Mouse (Mus musculus) adrenal gland, postnatal 25 days (tissue): ENCODE results near the gene Nap1l5. TPM values are rescaled to one million over a fixed set of nuclear protein-coding genes. Genes with fewer than 3 reads are reported as not detected.

Experiments used
- DNase-seq: peaks from one replicate; pipeline ENCODE4 v3.0.0; 2021; ENCODE audit warnings: mixed read lengths
- long read RNA-seq: library from polyadenylated mRNA; stranded (forward); transcript quantifications from one replicate; pipeline ENCODE4 v2.0.0, GENCODE M21; 2021
- total RNA-seq: library from RNA; stranded (reverse); gene quantifications from 2 replicates; pipeline ENCODE4 v1.2.3, GENCODE M21; 2021

Nap1l5 gene
- 33.5 TPM in 2 replicates for total RNA-seq
- long read RNA-seq, transcript Nap1l5-201 (1 exons, 1,844 nt), result major isoform, 37 of 41 reads
- long read RNA-seq, partial matches to known transcripts, result 0 of 41 reads
- long read RNA-seq, other reads (novel, unspliced or antisense), result 2 of 41 reads

GRCm38 (mm10) chr6:58906852-58907261, at the start of gene Nap1l5:
Nap1l5 (minus strand) TSS chr6:58907076.
- peak; percentile 24 for DNase-seq

DNA sequence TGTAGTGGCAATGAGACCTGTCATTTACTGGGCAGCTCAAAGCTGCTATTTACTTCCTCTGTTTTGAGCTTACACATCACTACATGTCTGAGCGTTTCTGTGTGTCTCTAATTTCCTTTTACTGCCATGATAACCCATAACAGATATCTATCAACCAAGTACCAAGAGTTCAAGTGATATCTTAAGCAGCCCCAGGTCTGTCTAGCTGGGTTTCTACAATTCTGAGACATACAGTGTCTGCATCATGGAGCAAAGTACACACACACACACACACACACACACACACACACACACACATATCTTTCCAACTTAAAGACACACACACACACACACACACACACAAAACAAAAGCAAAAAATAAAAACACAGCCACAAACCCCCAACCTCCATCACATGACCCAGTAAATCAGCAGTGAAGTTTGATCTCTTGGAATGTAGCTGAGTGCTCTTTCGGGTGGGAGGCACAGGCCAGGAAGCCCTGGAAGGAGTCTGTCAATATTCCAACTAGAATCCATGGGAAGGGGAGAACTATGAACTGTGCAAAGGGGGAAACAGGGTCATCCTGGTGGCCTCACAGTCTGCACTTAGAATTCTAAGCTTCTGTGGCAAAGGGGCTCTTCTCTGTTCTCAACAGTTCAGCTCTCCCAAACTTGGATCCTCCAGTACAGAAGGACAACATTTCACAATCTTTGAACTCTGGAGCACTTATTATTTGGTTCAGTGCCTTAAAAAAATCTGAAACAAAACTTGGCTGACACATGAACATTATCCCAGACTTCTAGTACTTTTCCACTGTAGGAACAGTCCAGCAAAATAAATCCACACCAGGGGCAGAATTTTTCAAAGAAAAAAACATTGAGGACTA, 44.5 kb upstream of the Nap1l5 start:
- no peak for DNase-seq

DNA sequence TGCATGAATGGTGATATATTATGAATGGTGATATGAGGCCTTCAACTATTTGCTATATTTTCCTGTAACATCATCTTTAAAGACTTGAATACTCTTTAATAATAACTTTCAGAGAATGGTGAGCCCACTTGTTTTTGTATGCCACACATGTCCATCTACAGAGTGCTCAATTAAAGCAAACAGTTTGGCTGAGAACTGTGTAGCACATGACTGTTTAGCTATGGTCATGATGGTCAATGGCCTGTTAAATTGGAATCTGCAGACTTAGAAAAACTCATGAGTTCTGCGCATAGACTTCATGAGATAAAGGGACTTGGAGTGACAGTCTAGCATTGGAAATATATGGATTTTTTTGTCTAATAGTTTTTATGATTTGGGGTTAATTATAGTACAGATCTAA, 43.5 kb upstream of the Nap1l5 start:
- no peak for DNase-seq

GRCm38 (mm10) chr6:58946840-58947239, 40.0 kb upstream of the Nap1l5 start:
- DNase-seq, result no peak

- no peak for DNase-seq
Measured at GRCm38 (mm10) chr6:58946246-58946645, 39.4 kb upstream of the Nap1l5 start.

DNA sequence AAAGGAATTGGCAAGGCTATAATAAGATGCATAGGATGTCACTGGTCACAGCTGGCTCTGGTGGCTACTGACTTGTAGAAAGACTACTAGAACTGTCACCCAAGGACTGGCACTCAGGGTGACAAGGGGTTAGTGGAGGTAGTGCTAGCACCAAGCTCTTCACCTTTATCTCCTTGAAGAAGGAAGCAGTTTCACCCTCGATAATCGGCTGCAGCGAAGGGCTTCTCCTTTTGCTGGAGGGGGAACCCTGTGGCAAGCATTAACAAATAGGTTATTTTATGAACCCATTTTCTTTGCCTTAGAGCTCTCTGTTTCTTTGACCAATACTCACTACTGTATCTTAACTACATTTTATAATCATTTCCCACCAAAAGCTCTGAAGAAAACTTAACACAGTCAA, 37.1 kb upstream of the Nap1l5 start:
- DNase-seq, result no peak

DNA sequence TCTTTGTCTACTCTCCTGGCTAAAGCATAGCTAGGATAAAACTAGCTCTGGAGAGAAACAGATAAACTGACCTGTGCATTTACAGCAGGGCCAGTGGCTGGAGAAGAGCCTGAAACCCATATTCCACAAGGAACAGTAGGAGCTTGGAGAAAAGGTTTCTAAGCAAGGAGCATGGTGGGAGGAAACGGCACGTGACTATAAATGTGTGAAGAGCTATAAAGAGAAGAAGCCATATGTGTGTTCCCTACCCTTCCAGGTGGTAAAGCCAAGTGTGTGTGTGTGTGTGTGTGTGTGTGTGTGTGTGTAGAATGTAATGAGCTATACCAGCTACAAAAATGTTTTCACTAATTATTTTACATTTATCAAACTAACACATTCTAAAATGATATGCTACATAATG, 35.4 kb upstream of the Nap1l5 start:
- DNase-seq, result no peak

- no peak for DNase-seq
Measured at GRCm38 (mm10) chr6:58937726-58938125, 30.9 kb upstream of the Nap1l5 start.

- no peak for DNase-seq
Measured at GRCm38 (mm10) chr6:58934144-58934543, 27.3 kb upstream of the Nap1l5 start.

DNA sequence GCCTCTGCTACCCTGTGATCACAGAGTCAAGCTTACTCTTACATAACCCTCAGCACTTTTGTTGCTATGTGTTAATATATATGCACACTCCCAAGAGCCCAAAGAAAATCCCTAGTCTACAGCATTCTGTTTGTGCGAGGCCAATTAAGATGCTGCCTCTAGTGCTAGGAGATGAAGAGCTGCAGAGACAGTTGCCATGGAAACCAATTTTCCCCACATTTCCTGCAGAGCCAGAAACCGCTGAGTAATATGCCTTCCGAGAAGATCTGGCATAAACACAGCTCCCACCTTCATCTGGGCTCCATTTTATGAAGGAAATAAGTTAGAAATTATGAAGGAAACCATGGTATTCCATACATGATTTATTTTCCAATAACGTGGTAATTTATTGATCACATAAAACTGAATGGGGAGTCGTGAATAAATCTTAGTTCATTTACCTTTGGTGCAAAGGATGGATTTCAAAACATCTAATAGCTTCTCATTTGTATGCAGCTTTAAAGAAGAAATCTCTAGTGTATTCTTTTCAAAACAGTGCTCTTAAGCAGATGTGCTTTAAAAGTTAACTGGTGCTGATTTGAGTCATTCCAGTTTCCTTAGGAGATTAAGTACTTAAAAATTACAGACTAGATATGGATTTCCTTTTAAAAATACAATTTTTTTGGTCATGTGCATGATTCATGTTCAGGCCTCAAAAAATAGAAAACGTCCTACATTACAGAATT, 26.5 kb upstream of the Nap1l5 start:
- no peak for DNase-seq

- DNase-seq, result no peak
Measured at GRCm38 (mm10) chr6:58932515-58933188, 25.8 kb upstream of the Nap1l5 start.

- DNase-seq, result no peak
Measured at GRCm38 (mm10) chr6:58931149-58931548, 24.3 kb upstream of the Nap1l5 start.

- DNase-seq, result peak; percentile 12
Measured at GRCm38 (mm10) chr6:58929911-58930431, 23.1 kb upstream of the Nap1l5 start.

GRCm38 (mm10) chr6:58927881-58928280, 21.0 kb upstream of the Nap1l5 start:
- peak; percentile 36 for DNase-seq

DNA sequence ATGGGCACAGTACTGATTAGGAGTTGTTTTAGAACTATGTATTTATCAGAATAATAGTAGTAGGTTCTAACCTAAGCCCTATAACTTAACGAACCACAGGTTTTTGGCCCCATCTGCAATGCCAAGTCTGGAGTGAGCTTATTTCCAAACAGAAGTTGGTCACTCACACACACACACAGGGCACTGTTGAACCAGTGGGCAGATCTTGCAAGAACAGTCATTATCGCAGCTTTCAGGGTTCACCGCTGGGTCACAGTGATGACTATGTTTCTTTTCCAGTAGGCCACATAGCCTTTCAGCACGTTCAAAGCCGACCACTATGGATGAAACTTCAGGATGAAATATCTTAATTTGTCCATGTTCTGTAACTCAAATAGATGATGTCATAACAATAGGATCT, 15.6 kb upstream of the Nap1l5 start:
- DNase-seq, result no peak

DNA sequence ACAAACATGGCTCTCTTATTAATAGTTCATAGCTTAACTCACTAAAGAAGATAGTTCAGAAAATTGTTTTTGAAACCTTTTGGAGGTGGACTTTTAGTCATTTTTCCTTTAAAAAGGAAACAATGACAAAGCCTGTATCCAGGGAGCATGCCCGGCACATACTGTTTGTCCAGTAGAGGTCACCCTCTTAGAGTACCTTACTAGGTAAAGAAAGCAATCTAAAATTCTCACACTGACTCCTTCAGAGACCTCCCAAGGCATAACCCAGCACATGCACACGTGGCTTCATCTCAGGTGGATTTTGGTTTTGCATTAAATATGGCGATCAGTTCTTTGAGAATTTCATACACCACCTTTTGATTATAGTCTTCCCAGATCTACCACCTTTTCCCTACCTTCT, 14.7 kb upstream of the Nap1l5 start:
- no peak for DNase-seq

- no peak for DNase-seq
Measured at GRCm38 (mm10) chr6:58920735-58921134, 13.9 kb upstream of the Nap1l5 start.

DNA sequence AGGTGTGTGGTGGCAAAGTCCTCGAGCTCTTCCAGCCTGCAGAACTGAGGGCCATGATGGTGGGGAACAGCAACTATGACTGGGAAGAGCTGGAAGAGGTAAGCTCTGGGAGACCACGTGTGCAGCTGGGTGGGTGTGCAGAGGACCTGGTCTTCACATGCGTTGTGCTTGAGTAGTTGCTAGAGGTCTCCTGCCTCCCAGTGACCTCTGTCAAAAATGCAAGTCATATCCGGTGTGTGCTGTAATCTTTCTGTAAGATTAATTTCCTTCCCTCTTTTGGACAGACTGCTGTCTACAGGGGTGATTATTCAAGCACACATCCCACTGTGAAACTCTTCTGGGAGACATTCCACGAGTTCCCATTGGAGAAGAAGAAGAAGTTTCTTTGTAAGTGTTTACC, 9.6 kb upstream of the Nap1l5 start:
- DNase-seq, result no peak

DNA sequence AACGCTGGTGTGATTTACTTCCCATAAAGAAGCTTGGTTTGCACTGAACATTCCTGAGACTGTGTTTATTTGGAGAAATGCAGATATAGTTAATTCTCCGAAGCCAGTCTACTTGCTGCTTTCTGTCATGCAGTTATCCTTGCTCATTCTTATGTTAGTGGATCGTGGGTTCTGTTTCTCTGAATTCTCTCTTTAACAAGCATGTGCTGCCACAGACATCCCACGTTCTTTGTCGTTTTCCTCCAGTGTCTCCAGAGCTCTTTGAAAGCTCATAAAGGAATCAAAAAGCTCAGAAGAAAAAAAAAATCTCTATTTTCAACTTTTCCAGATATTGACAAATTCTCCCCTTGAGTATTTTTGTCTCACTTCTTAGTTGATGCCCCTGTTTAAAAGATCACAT, 7.1 kb upstream of the Nap1l5 start:
- no peak for DNase-seq

- DNase-seq, result no peak
Measured at GRCm38 (mm10) chr6:58913551-58913950, 6.7 kb upstream of the Nap1l5 start.

- no peak for DNase-seq
Measured at GRCm38 (mm10) chr6:58912842-58913241, 6.0 kb upstream of the Nap1l5 start.

GRCm38 (mm10) chr6:58907791-58908190, 915 bp upstream of the Nap1l5 start:
- no peak for DNase-seq

GRCm38 (mm10) chr6:58907336-58907735, 460 bp upstream of the Nap1l5 start:
- DNase-seq, result no peak
